Mouse (Mus musculus): ENCODE measurements around the gene Stxbp2.

GRCm38 (mm10) chr8:3652845-3653244 lies 22.1 kb downstream of the Stxbp2 start:
- TF ChIP-seq CTCF (IDR thresholded peaks at IDR 0.05; ENCODE audit: low read depth, low read length) (no peak), GATA1 (IDR thresholded peaks at IDR 0.05; ENCODE audit: borderline replicate concordance, low read length) (no peak)

Measured in G1E (cell line).